Mouse (Mus musculus) ovary, adult 18-20 months (tissue): ENCODE data around the gene Cask.

Experiments used
- DNase-seq: peaks from one replicate; pipeline ENCODE4 v3.0.0; 2022; ENCODE audit warnings: low spot score, mixed read lengths

Cask gene

DNA sequence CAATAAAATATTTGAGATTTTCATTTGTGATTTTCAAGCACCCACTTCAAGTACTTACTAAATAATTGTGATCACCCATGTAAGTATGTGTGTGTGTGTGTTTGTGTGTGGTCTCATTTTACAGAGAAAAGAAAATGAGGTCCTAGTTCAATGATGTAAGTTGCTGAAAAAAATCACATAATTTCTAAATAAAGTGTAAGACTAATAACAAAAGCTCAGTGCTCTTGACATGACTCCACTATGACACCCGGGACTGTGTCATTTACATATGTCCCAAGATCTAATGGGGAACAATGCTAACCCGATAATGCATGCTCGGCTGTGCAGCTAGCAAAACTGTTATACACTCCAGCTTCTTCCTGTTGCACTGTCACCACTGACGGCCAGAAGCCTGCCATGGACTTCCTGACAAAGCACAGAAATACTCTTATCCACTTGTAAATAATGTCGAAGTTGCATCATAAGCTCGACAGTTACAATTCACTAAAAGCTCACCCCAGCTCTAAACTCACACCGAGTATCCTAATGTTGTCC is 130.8 kb downstream of the Cask start:
- no peak for DNase-seq

DNA sequence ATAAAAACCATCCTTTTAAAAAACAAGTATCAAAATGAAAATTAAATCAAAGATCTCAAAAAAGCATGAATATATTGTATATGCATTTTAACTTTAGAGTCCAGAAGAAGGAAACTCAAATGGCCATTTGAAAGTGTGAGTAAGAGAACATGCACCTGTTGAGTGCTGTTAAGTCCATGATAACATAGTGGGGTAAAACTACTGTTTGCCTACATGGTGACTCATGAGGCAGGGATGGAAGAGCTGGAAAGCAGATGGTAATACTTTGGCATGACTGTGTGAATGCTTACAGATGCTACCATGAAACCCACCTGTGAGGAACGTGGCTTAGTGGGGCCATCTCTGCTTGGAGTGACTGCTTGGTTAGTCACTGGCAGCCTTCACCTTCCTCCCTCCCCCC is 132.9 kb downstream of the Cask start:
- DNase-seq, result no peak

DNA sequence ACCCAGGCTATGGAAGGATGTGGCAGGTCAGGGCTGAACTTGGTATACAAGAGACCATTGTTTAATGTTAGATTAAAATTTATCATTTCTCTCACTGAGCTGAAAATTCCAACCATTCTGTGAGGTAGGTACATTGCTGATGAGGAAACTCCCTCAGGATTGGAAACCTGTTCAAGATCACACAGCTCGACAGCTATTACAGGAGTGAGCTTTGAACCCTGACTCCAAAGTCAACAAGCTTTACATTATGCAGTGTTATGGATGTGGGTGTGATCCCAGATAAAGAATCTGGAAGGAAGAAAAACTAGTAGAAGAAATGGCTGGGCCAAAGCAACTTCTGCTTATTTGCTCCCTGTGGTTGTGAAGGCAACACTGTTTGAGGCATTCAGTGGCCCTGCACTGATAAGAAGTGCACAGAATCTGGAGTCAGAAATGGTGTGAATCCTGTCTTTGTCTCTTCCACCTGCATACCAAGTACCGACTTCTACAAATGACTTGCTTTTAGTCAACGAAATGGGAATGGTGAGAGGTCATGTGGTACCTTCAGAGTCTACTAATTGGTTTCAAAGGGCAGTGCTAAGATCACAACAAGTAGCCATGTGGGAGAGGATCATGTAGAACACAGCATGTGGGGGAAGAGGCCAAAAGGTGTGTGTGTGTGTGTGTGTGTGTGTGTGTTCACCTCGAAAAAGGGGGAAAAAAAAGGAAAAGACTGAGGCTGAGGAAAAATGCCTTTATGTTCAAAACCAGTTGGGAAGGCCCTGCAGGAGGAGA is 134.2 kb downstream of the Cask start:
- DNase-seq, result no peak

DNA sequence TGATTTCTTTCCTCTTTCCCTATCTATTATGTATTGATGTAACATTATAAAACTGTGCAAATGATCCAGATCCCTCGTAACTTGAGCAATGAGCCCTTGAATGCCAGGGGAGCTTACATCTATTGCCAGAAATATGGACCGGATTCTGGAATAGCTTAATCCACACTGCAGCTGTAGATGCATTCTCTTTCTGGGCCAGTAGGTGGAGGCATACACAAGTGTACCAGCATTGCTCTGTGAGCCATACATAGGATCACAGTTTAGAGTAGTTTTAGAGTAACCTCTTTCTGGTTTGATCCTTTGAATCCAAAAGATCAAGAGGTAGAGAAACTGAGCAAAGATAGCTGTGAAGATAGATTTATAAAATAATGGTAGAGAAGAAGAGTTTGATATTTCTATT is 141.0 kb downstream of the Cask start:
- no peak for DNase-seq

DNA sequence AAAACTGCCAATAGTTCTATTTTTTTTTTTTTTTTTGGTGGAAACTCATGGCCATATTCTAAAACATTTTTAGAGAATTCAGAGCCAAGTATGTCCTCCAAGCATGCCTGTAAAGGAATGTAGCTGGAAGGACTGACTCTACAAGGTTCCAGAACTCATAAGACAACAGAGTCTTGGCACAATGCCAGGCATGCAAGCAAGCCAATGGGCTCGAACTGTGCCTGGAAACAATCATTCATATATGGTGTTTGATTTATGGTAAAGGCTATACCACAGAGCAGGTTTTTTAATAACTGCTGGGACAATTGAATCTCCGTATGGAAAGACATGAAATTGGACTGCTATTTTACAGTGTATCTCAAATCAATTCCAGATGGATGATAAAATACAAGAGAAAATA is 146.1 kb downstream of the Cask start:
- DNase-seq, result no peak

DNA sequence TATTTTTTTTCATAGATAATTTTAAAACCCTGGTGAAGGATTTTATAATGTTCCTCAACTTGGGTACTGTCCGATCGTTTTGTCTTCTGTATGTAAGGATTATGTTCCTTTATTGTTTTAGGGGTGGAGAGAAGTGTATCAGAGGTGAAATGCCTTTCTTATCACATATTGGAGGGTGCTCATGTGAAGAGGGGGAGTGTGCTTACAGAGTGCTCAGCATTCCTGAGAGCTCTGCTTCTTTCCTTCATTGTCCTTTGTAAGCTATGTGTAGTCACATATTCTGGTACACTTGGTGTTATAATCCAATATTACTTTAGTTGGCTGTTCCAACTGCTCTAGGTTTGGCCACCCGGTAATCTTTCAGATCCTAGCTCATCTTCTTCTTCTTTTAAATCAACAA is 150.5 kb downstream of the Cask start:
- no peak for DNase-seq

DNA sequence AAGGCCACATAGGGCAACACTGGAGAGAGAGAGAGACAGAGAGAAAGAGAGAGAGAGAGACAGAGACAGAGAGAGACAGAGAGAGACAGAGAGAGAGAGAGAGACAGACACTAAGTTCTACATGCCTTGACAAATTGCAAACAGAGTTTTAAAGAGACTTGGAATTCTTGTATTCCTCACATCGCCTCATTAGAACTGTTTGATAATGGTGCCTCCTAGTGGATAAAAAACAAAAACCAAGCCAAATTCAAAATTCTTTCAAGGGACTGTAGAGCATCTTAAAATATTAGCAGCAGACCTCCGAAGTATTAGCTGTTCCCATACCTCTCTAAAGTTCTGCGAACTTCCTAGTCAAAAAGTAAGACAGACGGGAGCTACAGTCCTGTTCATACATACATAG is 159.3 kb downstream of the Cask start:
- no peak for DNase-seq

DNA sequence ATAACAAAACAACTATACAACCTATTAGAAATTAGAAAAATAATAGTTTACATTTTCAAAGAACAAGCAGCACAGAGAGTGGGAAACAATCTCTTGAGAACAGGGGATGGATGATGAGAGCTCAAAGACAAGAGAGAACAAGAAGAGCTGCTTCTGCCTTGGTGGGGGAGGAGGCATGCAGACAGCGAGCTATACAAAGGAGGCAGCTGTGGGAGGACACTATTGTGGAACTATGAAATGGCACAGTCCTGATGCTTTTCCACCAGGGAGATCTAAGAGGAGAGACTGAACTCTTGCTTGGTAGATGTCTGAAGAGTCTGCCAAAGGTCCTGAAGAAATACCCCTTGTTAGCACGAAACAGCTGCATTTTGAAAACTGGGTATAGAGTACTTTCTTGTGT is 162.8 kb downstream of the Cask start:
- DNase-seq, result no peak

DNA sequence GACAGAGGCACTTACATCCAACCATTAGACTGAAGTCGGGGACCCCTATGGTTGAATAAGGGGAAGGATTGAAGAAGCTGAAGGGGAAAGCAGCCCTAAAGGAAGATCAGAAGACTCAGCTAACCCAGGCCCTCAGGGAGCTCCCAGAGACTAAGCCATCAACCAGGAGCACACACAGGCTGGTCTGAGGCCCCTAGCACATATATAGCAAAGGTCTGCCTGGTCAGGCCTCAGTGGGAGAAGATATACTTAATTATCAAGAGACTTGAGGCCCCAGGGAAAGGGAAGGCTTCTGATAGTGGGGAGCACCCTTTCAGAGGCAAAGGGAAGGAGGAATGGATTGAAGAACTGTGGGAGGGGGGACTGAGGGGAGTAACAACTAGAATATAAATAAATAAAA is 164.6 kb downstream of the Cask start:
- no peak for DNase-seq

DNA sequence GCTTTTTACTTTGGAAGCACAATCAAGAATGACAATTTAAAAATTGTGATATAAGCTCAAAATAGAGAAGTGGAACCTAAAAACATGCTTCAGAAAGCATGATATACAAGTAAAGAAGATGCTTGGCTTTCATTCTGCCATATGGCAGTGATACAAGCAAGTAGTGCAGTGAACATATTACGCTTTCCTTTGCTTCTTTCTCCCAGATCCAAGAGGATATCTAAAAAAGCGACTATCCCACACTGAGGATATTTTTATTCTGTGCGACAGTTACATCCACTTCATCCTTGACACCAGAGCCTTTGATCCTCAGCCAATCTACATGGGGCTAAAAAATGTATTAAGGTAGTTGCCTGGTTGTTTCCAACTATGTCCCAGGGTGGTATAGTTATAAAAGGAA is 169.4 kb downstream of the Cask start:
- DNase-seq, result no peak

DNA sequence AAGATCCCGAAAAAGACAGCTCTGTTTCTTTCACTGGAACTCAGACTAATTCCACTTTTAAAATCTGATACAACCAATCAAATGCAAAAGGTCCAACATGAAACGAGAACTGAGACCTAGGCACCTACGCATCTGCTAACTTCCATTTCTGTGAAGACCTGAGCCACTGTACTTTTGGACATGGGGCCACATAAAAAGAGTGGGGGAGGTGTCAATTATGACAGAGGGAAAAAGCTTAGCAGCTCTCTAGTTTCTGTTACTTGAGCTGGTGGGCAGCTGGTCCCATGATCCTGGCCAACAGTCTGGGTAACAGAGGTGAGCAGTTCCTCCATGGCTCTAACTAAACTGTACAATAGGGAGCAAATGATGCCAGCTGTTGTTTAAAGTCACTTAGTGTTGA is 178.2 kb downstream of the Cask start:
- no peak for DNase-seq

DNA sequence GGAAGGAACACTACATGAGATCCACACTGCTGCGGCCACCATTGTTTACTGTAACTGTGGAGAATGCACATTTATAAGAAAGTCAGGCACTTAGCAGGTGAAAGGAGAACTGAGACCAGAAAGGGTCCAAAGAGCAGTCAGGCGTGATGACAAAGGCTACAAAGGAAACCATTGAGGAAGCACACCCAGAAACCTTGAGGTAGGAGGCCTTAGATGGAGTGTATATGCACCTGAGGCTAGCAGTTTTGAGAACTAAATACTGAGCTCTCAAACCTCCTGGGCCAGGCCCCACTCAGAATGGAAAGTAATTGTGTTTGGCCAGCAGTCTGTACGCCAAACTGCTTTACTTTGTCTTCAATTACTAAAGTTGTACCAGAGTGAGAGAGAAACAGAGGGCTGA is 180.8 kb downstream of the Cask start:
- DNase-seq, result no peak

DNA sequence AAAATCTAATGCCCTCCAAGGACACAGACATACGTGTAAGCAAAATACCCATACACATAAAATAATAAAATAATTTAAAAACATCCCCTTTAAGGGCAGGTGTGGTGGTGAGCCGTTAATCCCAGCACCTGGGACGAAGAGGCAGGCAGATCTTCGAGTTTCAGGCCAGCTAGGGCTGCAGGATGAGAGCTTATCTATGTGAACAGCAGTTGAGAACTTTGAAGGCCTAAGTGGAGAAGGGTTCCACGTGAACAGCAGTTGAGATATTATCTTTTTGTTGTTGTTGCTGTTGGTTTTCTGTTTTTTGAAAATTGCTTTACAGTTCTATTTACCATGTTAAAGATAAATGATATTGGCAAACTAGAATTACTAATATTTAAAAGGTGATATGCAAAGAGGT is 182.3 kb downstream of the Cask start:
- no peak for DNase-seq

DNA sequence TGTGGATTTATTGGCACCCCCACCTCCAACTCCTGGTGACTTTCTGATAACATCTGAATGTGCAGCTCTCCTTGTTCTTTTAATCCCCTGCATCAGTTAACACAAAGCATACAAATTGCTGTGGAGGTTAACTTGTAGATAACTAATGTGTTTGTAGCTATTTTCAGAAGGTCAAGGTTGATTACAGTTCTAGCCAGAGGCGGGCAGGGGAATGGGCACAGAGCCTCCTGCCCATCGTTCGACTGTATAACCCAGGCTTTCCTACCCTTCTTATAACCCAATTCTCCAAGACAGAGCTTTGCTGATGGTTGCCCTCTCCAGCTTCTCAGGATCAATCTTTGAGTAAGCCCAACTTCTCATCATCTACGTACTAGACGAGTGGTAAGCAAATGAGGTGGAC is 190.1 kb downstream of the Cask start, which contains the start of gene Gpr82:
Gpr82 (plus strand) TSS at position 301 of the 400 bp plus-strand sequence.
- no peak for DNase-seq

DNA sequence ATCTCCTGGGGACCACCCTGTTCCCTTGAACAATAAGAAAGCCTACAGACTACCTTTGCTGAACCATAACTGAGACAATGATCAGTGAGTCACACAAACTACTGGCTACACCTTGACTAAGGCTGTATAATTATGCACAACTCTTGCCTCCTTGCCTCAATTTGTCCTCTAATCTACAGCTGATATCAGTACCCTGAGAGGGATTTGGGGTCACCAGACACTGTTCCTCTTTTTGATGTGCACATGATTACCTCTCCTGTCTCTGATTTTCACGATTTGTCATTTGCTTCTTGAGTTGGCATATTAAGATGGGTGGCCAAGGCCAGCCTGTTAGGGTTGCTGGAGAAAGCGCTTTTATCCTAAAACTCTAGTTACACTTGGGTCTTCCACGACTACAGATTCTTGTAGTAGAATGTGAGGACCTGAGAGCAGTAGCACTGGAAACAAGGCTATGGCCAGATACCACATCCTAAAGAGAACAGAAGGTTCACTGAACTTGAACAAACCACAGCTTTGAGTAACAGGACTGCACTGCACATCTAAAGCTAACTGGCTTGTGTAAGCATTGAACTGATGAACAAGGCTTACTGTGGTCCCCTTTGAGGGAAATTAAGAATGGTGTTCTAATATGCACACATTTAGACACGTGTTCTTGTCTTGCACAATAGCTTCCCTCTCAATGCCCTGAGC is 191.8 kb downstream of the Cask start:
- no peak for DNase-seq

DNA sequence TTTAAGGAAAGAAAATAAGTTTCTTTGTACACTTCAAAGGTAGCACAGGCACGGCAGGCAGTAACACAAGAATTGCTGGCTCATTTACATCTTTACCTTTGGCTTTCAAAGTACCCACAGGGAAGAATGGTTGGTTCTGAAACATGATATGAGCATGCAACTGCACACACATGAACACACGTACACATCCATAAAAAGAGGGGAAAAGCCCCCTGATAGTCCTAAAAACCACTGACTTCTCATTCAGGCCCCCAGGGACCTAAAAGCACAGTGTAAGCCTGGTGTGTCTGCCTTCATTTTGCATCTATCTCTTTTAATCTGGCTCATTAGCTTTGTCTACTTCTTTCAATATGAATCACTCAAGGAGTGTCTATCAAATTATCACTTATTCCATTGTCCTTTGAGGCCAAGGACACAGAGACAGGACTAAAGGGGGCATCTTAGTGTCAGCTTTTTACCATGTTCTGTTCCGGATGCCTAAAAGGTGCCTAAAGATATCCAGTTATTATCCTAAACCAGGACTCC is 192.5 kb downstream of the Cask start:
- no peak for DNase-seq

DNA sequence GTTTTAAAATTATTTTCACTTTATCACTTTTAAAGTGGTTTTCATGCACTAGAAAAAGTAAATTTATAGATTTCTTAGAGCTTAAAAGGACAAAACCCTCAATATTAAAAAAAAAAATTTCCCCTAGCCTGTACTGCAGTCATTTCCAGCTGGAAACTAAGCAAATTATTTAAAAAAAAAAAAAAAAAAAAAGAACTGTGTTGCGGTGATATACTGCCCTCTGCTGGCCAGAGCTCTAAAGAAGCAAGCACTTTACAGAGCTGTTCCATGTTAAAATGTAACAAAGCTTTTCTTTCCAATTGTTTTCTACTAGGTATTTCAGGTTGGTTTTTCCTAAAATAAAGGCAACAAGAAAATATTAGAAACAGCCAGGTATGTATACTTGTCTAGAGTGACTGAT is 194.4 kb downstream of the Cask start:
- no peak for DNase-seq

DNA sequence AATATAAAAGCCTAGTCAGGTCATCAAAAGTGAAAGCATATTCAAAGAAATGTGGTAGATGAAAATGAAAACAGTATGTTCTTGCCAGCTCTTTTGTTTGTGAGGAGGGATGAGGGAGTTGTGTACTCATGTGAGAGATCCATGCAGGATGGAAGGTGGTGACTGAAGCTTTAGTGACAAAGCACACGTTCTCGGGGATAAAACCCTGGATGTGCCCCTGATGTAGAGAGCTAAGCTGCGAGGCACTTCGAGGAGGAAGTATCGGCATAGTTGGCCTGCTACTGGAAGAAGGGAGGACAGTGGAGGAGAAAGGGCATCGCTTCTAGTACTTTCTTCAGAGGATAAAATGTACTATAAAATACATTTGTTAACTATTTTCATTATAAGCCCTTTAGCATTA is 195.3 kb downstream of the Cask start:
- no peak for DNase-seq

DNA sequence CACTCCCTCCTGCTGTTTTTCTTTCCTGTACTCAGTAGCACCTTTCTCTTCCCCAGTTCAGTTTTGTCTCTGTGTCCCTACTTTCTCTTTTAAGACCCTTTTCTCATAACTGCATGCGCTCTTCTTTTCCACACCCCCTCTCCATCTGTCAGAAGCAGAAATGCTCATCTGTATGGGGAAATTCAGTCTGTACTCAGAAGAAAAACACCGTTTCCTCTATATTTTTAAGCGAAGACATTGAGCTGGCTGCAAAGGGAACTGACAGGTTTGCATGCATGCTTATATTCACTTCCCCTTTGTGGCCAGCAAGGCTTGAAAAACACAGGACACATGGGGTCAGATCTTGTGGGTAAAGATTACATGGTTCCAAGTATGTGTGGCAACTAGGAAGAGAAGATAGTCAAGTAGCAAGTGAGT is 196.2 kb downstream of the Cask start:
- no peak for DNase-seq

DNA sequence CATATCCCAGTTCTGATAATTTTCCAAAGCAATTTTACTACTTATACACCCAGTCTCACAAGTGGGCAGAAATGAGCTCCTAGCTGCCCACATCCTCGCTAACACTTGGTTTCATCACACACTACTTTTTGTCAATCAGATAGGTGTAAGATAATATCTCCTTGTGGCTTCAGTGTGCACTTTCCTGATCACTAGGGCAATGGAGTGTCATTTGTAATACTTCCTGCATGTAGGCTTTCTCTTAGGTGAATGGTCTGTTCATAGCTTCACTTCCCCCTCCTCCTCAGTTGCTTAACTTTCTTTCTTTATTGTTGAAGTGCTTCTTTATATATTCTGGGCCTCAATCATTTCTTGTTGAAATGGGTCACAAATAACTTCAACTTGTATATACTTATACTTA is 198.9 kb downstream of the Cask start:
- DNase-seq, result no peak

DNA sequence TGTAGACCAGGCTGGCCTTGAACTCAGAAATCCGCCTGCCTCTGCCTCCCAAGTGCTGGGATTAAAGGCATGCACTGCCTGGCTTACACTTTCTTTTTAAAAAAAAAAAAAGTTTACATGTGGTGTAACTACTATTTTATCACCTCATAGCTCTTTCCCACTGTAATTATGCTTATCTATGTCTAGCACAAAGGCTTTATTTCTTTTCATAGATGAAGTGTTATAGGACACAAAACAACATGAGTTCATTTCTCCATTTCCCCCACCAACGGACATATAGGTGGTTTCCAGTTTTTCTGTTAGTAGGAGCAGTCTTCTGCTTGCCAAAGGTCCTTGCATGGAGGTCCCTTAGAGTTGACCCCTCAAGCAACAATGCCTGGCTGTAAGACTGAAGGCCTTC is 199.3 kb downstream of the Cask start:
- no peak for DNase-seq

DNA sequence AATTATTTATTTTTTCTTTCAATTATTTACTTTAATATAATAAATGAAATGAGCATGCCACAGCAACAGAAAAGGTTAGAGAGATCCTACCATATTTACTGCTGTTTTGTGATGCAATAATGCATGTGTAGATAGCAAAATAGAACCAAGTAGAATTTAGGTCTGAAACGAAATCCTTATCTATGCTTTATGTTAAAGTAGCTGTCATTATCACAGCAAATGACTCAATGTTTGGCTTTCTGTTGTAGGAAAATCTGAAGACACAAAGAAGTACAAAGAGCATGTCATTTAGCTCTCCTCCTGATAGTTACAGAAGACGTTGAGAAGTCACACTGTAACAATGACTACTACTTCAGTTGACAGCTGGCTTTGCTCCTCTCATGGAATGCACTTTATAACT is 212.3 kb downstream of the Cask start:
- DNase-seq, result no peak

DNA sequence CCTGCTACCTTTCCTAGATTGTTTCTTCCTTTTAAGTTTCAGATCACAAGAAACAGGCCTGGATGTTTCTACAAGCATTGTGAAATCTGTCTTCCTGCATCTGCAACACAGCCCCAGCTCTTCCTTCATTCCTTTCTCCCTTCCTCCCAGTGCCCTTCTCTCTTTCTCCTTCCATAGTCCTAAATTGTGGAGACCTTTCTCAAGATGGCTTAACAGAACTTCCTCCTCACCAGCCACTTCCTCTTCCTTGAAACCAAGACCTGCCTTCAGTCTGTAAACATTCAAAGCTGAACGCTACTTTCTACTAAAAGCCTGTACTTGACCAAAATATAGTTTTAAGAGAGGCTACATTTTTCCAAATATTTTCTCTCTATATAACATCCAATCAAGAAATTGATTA is 214.8 kb downstream of the Cask start:
- no peak for DNase-seq
